Mouse (Mus musculus): ENCODE results near the gene Zfp668. TPM values are rescaled to one million over a fixed set of nuclear protein-coding genes. Genes with fewer than 3 reads are reported as not detected.

The Zfp668 gene
- polyA plus RNA-seq, 1 experiment from 2014 or later = 11.9 TPM

- ATAC-seq (ENCODE audit: insufficient read depth, low FRiP score) = no peak
- Histone ChIP-seq H3K4me1 (ENCODE audit: control insufficient read depth, insufficient read depth, low read length) (peaks cover 7% of the 10 kb centered on the region; the same call in 1 of the 2 replicates), H3K9ac (ENCODE audit: low read length) (no peak overlapping the region), H3K36me3 (ENCODE audit: control insufficient read depth, insufficient read depth, low read length) (no peaks in the 10 kb centered on the region), H3K27me3 (ENCODE audit: control insufficient read depth, insufficient read depth, low read length) (no peaks in the 10 kb centered on the region), H3K27ac (ENCODE audit: low read length) (no peak overlapping the region), H3K9me3 (replicated peaks; ENCODE audit: control insufficient read depth, low read length) (no peaks in the 10 kb centered on the region), H3K4me2 (ENCODE audit: low read depth, low read length) (no peak overlapping the region), H3K4me3 (replicated peaks; ENCODE audit: low read length) (no peak overlapping the region)
- WGBS = 55% methylated on average over 13 of the region's 13 CpGs
Observed at GRCm38 (mm10) chr7:127820836-127821509, 55.7 kb downstream of the Zfp668 start.

- Histone ChIP-seq H3K4me1 (ENCODE audit: control insufficient read depth, insufficient read depth, low read length) (peaks cover 3% of the 10 kb centered on the region; the same call in 1 of the 2 replicates), H3K36me3 (ENCODE audit: control insufficient read depth, insufficient read depth, low read length) (no peaks in the 10 kb centered on the region), H3K9me3 (replicated peaks; ENCODE audit: control insufficient read depth, low read length) (no peaks in the 10 kb centered on the region), H3K27ac (ENCODE audit: low read length) (no peak overlapping the region), H3K27me3 (ENCODE audit: control insufficient read depth, insufficient read depth, low read length) (no peaks in the 10 kb centered on the region), H3K4me3 (replicated peaks; ENCODE audit: low read length) (no peak overlapping the region), H3K9ac (ENCODE audit: low read length) (no peak overlapping the region), H3K4me2 (ENCODE audit: low read depth, low read length) (no peak overlapping the region)
- ATAC-seq (ENCODE audit: insufficient read depth, low FRiP score) = no peak
- WGBS = 87% methylated on average over 5 of the region's 5 CpGs
Observed at GRCm38 (mm10) chr7:127817776-127818175, 58.9 kb downstream of the Zfp668 start.

GRCm38 (mm10) chr7:127817053-127817452 is 59.6 kb downstream of the Zfp668 start:
- ATAC-seq (ENCODE audit: insufficient read depth, low FRiP score) = no peak
- 82% methylated on average over 7 of the region's 7 CpGs for WGBS

GRCm38 (mm10) chr7:127815954-127816821 is 60.4 kb downstream of the Zfp668 start:
- no peaks in the 10 kb centered on the region for H3K36me3 ChIP-seq (ENCODE audit: control insufficient read depth, insufficient read depth, low read length)
- peak; percentile 34; the same call in 1 of the 2 replicates for ATAC-seq (ENCODE audit: insufficient read depth, low FRiP score)

More at GRCm38 (mm10) chr7:127817053-127817452, 59.6 kb downstream of the Zfp668 start:
- Histone ChIP-seq H3K4me3 (replicated peaks; ENCODE audit: low read length) (no peak overlapping the region), H3K9ac (ENCODE audit: low read length) (no peak overlapping the region), H3K4me2 (ENCODE audit: low read depth, low read length) (no peak overlapping the region), H3K36me3 (ENCODE audit: control insufficient read depth, insufficient read depth, low read length) (no peaks in the 10 kb centered on the region), H3K27me3 (ENCODE audit: control insufficient read depth, insufficient read depth, low read length) (no peaks in the 10 kb centered on the region), H3K4me1 (ENCODE audit: control insufficient read depth, insufficient read depth, low read length) (peaks cover 3% of the 10 kb centered on the region; the same call in 1 of the 2 replicates), H3K9me3 (replicated peaks; ENCODE audit: control insufficient read depth, low read length) (no peaks in the 10 kb centered on the region), H3K27ac (ENCODE audit: low read length) (no peak overlapping the region)

GRCm38 (mm10) chr7:127815116-127815665 is 61.4 kb downstream of the Zfp668 start:
- Histone ChIP-seq H3K27me3 (ENCODE audit: control insufficient read depth, insufficient read depth, low read length) (no peaks in the 10 kb centered on the region), H3K36me3 (ENCODE audit: control insufficient read depth, insufficient read depth, low read length) (no peaks in the 10 kb centered on the region), H3K4me2 (ENCODE audit: low read depth, low read length) (no peak overlapping the region), H3K27ac (ENCODE audit: low read length) (no peak overlapping the region), H3K9ac (ENCODE audit: low read length) (no peak overlapping the region), H3K4me1 (ENCODE audit: control insufficient read depth, insufficient read depth, low read length) (peaks cover 3% of the 10 kb centered on the region; the same call in 1 of the 2 replicates), H3K9me3 (replicated peaks; ENCODE audit: control insufficient read depth, low read length) (no peaks in the 10 kb centered on the region), H3K4me3 (replicated peaks; ENCODE audit: low read length) (no peak overlapping the region)
- 82% methylated on average over 15 of the region's 15 CpGs for WGBS
- ATAC-seq (ENCODE audit: insufficient read depth, low FRiP score) = no peak

More at GRCm38 (mm10) chr7:127815954-127816821, 60.4 kb downstream of the Zfp668 start:
- 50% methylated on average over 15 of the region's 15 CpGs for WGBS
- Histone ChIP-seq H3K4me2 (ENCODE audit: low read depth, low read length) (no peak overlapping the region), H3K9ac (ENCODE audit: low read length) (no peak overlapping the region), H3K27me3 (ENCODE audit: control insufficient read depth, insufficient read depth, low read length) (no peaks in the 10 kb centered on the region), H3K4me1 (ENCODE audit: control insufficient read depth, insufficient read depth, low read length) (peaks cover 3% of the 10 kb centered on the region; the same call in 1 of the 2 replicates), H3K27ac (ENCODE audit: low read length) (no peak overlapping the region), H3K9me3 (replicated peaks; ENCODE audit: control insufficient read depth, low read length) (no peaks in the 10 kb centered on the region), H3K4me3 (replicated peaks; ENCODE audit: low read length) (no peak overlapping the region)

- Histone ChIP-seq H3K4me2 (ENCODE audit: low read depth, low read length) (no peak overlapping the region), H3K27me3 (ENCODE audit: control insufficient read depth, insufficient read depth, low read length) (no peaks in the 10 kb centered on the region), H3K27ac (ENCODE audit: low read length) (no peak overlapping the region), H3K4me1 (ENCODE audit: control insufficient read depth, insufficient read depth, low read length) (peaks cover 3% of the 10 kb centered on the region; the same call in 1 of the 2 replicates), H3K9me3 (replicated peaks; ENCODE audit: control insufficient read depth, low read length) (no peaks in the 10 kb centered on the region), H3K4me3 (replicated peaks; ENCODE audit: low read length) (no peak overlapping the region), H3K9ac (ENCODE audit: low read length) (no peak overlapping the region), H3K36me3 (ENCODE audit: control insufficient read depth, insufficient read depth, low read length) (no peaks in the 10 kb centered on the region)
- 71% methylated on average over 19 of the region's 19 CpGs for WGBS
- no peak for ATAC-seq (ENCODE audit: insufficient read depth, low FRiP score)
Observed at GRCm38 (mm10) chr7:127814241-127814921, 62.2 kb downstream of the Zfp668 start.

- no peaks in the 10 kb centered on the region for H3K9me3 ChIP-seq (replicated peaks; ENCODE audit: control insufficient read depth, low read length)
- H3K4me3 ChIP-seq (replicated peaks; ENCODE audit: low read length) = no peak overlapping the region
- H3K4me1 ChIP-seq (ENCODE audit: control insufficient read depth, insufficient read depth, low read length) = peaks cover 3% of the 10 kb centered on the region; the same call in 1 of the 2 replicates
- no peak for ATAC-seq (ENCODE audit: insufficient read depth, low FRiP score)
- H3K4me2 ChIP-seq (ENCODE audit: low read depth, low read length) = no peak overlapping the region
- H3K9ac ChIP-seq (ENCODE audit: low read length) = no peak overlapping the region
- no peaks in the 10 kb centered on the region for H3K27me3 ChIP-seq (ENCODE audit: control insufficient read depth, insufficient read depth, low read length)
- H3K36me3 ChIP-seq (ENCODE audit: control insufficient read depth, insufficient read depth, low read length) = no peaks in the 10 kb centered on the region
- H3K27ac ChIP-seq (ENCODE audit: low read length) = no peak overlapping the region
- 65% methylated on average over 4 of the region's 4 CpGs for WGBS
Observed at GRCm38 (mm10) chr7:127813821-127814220, 62.8 kb downstream of the Zfp668 start.

All from stomach, embryonic 16.5 days (tissue).